Comparison of ENCODE assay signal across 9 mouse cellular contexts in the genomic region with DNA sequence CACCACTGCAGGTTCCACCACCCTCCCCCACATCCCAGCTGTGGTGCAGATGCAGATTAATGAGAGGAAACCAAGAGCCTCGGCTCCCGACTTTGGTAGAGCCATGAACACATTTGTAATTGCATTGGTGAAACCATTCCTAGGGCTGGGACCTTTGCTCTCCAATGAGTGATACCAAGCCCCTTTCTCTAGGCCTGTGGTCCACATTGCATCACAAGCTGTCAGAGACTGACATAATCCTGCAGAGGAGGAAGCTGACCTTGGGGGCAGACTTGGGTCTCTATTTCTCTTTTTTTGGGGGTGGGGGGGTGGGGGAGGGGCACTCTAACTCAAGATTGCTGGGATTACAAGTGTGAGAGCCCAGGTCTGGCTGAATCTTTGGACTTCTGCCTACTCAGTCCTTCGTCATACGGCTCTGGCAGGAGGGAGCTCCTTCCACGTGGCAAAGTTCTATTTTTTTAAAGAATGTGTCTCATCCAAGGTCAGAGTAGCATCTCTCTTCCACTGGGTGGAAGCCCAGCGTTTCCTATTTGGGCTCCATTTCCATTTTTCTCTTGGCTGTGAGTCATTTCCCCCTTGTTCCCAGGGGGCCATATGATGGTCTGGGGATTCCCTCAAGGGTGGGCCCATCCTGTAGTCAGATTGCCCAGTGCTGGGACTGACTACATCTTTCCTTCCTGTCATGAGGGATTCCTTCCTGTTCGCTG. TPM values are rescaled to one million over a fixed set of nuclear protein-coding genes. Genes with fewer than 3 reads are reported as not detected.
A peak's percentile ranks its signal among the peaks of the same experiment; 100 is the strongest.
DNase-seq lines count a peak whose midpoint lies in the region; ATAC-seq and TF ChIP-seq lines count a peak whose summit lies in the region.
"Had no signal": no experiment of that assay in that cellular context is flagged by ENCODE, and none has a peak within 500 bp of the region (broad histone marks: within the 10 kb centered on the region; RNA-seq: fewer than 3 reads in every experiment).

No protein-coding gene starts in this region.

- no peak overlapping the region for H3K27ac ChIP-seq in kidney, postnatal 0 days

- H3K9me3 ChIP-seq in kidney, postnatal 0 days (replicated peaks; ENCODE audit: low read length), result no peaks in the 10 kb centered on the region

- TF ChIP-seq CTCF in kidney, postnatal 0 days (IDR thresholded peaks at IDR 0.05; ENCODE audit: low read depth), result no peak

- peaks cover 20% of the 10 kb centered on the region for H3K4me1 ChIP-seq in kidney, postnatal 0 days (replicated peaks; ENCODE audit: insufficient read depth, low read length)

- H3K36me3 ChIP-seq in kidney, postnatal 0 days (ENCODE audit: insufficient read depth, low read length), result no peaks in the 10 kb centered on the region

- H3K27me3 ChIP-seq in kidney, postnatal 0 days (ENCODE audit: insufficient read depth, low read length), result no peaks in the 10 kb centered on the region

- 44% methylated on average over 7 of the region's 7 CpGs for WGBS in kidney, postnatal 0 days

- peak; percentile 67 for DNase-seq in MN1 (ENCODE audit: low spot score)
- peak; percentile 58 for DNase-seq in kidney, postnatal 0 days (ENCODE audit: low spot score)
- DNase-seq in lung, postnatal 4 days, result peak; percentile 62 to 71
- no peak for DNase-seq in cerebellum, adult 11-12 months
- DNase-seq in embryo, embryonic 11 days, result no peak
- no peak for DNase-seq in testis, postnatal 14 days (ENCODE audit: low spot score)
- DNase-seq: thymus, adult 2 months had no signal

- ATAC-seq in common myeloid progenitor, adult 5-6 weeks (replicated peaks; ENCODE audit: low read depth, poor library complexity, severe bottlenecking), result peak; percentile 56
- no peak for ATAC-seq in kidney, postnatal 0 days (replicated peaks; ENCODE audit: low FRiP score, low read depth)
- ATAC-seq: intestine, embryonic 16.5 days had no signal

- no peak overlapping the region for H3K4me2 ChIP-seq in kidney, postnatal 0 days (ENCODE audit: low read length)

- H3K9ac ChIP-seq in kidney, postnatal 0 days (ENCODE audit: low read depth, low read length), result no peak overlapping the region

- no peak overlapping the region for H3K4me3 ChIP-seq in kidney, postnatal 0 days (replicated peaks; ENCODE audit: low read depth, low read length)

RNA-seq across cellular contexts. Expression of gene Agpat4, which starts 52.4 kb away (rescaled TPM):
- total RNA-seq in common myeloid progenitor, adult 5-6 weeks (2017), result 7.0 and 11.6 TPM in 2 replicates
- polyA plus RNA-seq in kidney, postnatal 0 days (2015; fragmentation: Nextera tagmentation; extraction: Ambion mirVana), result 15.5 and 21.4 TPM in 2 replicates

Comparison
In these comparisons a context has a peak if more than half of its experiments do, and no peak if none do; other contexts are left out.
1. DNase-seq: peak in MN1 (single experiment), kidney, postnatal 0 days (single experiment) and lung, postnatal 4 days (2 of 2); none in cerebellum, adult 11-12 months (single experiment), embryo, embryonic 11 days (single experiment) and testis, postnatal 14 days (single experiment).